Mouse (Mus musculus): ENCODE data around the gene Lamb1. TPM values are rescaled to one million over a fixed set of nuclear protein-coding genes. Genes with fewer than 3 reads are reported as not detected.

Gene Lamb1
- total RNA-seq (2023): not detected

GRCm38 (mm10) chr12:31265005-31265721, at the start of gene Lamb1:
TSS of gene Lamb1 (plus strand) at chr12:31265234.

GRCm38 (mm10) chr12:31240470-31240869, 24.6 kb upstream of the Lamb1 start, which contains the start of gene Gm6993:
TSS of gene Gm6993 (plus strand) at chr12:31240770.

GRCm38 (mm10) chr12:31350944-31351928, 86.2 kb downstream of the Lamb1 start, which contains the start of gene Dld:
TSS of gene Dld (minus strand) at chr12:31351453.

Other genes with a start within 250 kb of the Lamb1 start
- not detected for gene Fam110c, start 191.4 kb upstream of the Lamb1 start, total RNA-seq (2023)
- gene Gm6993, start 24.5 kb upstream of the Lamb1 start, total RNA-seq (2023): not detected
- gene Dld, start 86.2 kb downstream of the Lamb1 start, total RNA-seq (2023): 10 to 100 TPM; 48.9 to 54.7 TPM
- gene Slc26a3, start 125.6 kb downstream of the Lamb1 start, total RNA-seq (2023): not detected
- 10 to 100 TPM; 39.0 to 39.9 TPM for gene Cbll1, start 234.4 kb downstream of the Lamb1 start, total RNA-seq (2023)